Mouse (Mus musculus) yolk sac, embryonic 10.5 days (tissue): ENCODE data around the gene Paf1.
"Not testable (repeated sequence)": the region's sequence is repeated elsewhere in the genome, so short reads cannot be mapped to it uniquely, and the experiment has no call there.

ENCODE experiments used
- DNase-seq: peaks from one replicate; pipeline ENCODE4 v3.0.0-alpha.2; 2017; ENCODE audit warnings: low spot score

Gene Paf1

DNA sequence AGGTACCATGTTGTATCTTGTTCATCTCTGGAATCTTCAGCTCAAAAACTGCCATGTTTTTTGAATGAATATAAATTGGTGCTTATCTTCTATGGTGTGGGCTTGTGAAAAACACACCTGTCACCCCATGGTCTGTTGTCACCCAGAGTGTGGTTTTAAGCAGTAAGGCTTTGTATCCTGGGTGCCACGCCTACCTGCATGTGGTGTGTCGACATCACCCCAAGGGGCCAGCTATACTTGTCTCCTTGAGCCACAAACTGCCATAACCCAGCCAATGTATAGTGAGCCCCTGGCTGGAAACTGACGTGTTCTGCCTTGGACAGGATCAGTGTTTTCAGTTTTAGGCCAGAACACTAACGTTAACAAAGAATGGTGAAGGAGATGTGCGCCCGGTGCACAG is 8.6 kb upstream of the Paf1 start:
- no peak for DNase-seq

DNA sequence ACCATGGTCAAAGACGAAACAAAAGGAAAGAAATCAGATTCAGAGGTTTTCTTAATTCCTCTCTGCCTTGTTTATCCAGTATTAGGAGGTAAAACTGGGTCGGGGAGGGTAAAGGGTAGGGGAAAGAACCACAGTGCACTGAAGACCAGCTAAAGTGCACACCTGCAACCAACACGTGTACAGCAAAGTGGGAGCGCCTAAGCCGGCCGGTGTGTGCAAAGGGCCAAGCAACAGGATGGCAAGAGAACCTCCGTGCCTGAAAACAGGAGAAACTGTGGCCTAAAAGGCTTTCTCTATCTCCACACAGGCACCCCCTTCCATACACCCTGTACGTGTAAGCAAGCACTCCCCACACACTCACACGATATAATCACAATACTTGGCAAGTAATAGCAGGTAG is 7.6 kb upstream of the Paf1 start:
- DNase-seq: no peak

DNA sequence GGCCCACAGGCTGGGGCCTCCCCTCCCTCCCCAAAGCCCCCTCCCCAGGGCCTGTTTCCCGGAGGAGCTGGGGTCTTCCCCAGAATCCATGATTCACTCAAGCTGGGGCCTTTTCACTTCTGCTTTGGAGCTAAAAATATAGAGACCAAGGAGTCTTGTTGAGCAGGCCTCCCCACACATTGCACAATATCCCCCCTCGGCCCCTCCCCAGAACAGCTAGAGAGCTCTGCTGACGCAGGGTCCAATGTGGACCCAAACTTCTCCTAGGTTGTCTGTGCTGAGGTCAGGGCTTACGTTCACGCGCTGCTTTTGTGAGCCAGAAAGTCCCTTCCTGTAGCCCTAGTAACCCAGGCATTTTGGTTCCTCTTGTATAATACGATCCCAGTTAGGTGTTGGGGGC is 6.7 kb upstream of the Paf1 start:
- peak; percentile 61 for DNase-seq

DNA sequence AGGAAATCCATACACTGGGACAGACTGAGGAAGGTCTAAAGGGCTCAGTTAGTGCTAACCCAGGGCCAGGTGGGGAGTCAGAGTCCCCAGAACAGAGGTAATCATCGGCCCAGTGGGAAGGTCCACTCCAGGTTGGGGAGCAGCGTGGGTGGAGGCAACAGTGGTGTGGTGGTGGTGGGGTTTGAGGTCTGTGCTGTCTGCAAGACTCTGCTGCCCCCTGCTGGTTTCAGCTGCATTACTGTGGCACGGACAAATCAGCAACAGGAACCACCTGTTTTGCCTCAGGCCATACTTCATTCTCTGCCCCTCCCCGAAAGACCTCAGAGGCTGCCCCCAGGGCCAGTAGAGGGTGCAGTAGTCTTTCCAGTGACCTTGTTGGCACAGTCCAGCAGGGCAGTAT is 6.3 kb upstream of the Paf1 start:
- DNase-seq: peak; percentile 83

DNA sequence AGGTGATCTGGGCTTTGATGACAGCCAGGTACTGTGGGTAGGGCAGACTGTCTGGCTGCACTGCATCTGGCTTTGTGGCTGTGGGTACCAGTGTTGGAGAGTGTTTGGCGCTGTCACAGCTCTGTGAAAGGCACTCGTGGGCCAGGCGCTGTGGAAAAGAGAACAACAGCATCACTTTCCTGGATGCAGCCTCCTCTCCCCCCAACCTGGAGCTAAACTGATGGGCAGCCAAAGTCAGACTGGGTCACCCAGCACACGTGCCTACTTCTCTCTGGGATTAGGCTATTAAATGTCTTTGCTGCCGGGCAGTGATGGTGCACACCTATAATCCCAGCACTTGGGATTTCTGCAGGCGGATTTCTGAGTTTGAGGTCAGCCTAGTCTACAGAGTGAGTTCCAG is 5.9 kb upstream of the Paf1 start:
- DNase-seq: not testable (repeated sequence)

DNA sequence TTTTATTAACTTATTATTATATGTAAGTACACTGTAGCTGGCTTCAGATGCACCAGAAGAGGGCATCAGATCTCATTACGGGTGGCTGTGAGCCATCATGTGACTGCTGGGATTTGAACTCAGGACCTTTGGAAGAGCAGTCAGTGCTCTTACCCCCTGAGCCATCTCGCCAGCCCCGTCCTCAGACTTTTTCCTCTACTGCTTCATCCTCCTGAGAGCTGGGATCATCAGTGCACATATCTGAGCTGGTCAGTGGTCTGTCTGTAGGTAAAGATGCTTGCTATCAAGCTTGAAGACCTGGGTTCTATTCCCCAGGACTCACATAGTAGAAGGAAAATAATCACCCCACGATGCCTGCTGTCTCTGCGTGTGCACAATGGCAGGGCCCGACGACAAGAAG is 5.4 kb upstream of the Paf1 start:
- not testable (repeated sequence) for DNase-seq

DNA sequence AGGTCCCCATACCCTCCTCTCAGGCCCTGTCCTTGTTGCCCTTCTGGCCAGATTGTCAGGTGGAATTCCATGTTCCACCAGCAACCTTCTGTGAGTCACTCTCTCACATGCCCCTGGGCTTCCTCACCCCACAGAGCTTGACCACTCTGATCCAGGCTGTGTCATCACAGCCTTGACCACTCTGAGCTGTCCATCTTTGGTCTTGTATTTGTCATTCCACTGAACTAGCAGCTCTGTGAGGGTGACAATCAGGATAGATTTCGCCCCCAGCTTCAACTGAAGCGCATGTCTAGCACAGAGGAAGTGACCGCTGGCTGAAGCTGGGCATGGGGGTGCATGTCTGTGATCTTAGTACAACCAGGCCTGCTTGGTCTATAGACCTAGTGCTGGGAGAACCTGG is 2.4 kb upstream of the Paf1 start:
- no peak for DNase-seq

DNA sequence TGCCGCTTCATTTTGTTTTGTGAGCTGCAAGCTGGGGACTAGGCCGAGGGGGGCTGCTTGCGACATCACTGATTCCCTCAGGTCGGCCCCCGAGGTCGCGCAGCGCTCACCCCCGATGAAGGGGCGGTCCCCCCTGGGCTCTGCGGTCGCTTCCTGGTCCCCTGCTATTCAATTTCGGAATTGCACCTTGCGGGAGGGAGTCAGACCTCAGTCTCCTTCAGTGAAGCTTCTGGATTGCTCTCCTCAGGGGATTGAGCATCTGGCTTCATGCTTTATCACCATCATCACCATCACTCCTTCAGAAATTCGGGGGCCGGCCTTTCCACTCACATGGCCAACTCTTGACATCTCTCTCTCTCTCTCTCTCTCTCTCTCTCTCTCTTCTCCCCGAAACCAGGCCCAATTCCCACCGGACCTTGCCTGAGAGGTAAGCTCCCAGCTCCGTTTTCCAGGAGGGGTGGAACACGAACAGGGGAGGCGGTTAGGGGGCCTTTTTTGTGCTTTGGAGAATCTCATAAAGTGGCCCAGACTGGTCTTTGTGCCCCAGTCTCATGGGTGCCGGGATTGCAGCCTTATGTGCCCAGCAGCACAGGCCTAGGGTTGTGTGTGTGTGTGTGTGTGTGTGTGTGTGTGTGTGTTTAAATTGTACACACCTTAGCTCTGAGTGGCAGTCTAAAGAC is 661 bp downstream of the Paf1 start:
- DNase-seq: no peak

DNA sequence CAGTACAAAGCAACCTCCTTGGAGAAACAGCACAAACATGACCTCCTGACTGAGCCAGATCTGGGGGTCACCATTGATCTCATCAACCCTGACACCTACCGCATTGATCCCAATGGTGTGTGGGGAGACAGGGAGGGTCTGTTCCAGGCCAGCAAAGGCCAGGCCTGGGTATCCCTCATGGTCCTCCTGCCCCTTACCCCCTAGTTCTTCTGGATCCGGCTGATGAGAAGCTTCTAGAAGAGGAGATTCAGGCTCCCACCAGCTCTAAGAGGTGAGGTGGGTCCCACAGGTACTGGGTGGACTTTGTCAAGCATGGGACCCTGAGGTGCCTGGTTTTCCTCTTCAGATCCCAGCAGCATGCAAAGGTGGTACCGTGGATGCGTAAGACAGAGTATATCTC is 2.7 kb downstream of the Paf1 start:
- DNase-seq: no peak

DNA sequence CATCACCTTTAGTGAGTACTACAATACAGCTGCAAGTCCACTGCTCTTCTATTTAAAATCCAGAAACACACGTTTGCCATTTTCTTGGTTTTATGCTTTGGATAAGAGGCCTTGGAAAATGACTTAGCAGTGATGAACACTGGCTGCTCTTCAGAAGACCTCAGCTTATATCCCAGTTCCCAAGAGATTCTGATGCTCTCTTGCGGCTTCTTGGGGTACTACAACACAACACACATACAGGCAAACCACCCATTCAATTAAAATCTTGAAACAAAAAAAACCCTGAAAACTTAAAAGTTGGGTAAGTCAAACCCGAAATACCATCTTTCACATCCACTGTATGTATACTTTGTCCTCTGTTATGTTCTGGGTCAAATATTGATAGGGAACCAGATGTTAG is 5.2 kb downstream of the Paf1 start:
- no peak for DNase-seq

DNA sequence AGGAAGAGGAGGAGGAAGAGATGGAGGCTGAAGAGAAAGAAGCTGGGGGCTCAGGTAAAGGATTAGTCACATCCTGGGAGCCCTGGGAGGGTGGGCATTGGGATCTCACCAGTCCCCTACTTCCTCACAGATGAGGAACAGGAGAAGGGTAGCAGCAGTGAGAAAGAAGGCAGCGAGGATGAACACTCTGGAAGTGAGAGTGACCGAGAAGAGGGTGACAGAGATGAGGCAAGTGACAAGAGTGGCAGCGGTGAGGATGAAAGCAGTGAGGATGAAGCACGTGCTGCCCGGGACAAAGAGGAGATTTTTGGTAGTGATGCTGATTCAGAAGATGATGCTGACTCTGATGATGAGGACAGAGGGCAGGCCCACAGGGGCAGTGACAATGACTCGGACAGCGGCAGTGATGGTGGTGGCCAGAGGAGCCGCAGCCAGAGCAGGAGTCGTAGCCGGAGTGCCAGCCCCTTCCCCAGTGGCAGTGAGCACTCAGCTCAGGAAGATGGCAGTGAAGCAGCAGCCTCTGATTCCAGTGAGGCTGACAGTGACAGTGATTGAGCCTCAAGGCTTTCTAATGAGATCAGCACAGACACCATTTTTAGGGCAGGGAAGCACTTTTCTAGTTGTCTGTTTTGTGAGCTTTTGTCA is 6.1 kb downstream of the Paf1 start:
- DNase-seq: no peak

DNA sequence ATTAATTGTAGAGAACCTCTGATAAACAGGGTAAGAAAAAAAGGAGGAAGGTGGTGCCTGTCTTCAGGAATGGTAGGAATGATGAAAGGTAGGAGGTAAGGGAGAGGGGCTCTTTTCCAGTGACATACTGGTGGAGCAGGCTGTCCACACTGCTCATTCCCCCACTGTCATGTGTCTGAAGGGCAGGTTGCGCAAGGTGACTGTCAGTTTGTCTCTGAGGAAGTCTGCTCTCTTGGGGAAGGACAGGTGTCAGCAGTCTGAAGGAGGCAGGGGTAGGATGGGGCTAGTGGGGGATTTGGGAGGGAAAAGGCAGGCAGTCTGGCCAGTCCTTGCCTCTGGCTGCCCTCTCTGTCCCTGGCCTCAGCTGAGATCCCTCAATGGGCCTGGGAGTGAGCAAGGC is 8.3 kb downstream of the Paf1 start:
- DNase-seq: peak; percentile 77

DNA sequence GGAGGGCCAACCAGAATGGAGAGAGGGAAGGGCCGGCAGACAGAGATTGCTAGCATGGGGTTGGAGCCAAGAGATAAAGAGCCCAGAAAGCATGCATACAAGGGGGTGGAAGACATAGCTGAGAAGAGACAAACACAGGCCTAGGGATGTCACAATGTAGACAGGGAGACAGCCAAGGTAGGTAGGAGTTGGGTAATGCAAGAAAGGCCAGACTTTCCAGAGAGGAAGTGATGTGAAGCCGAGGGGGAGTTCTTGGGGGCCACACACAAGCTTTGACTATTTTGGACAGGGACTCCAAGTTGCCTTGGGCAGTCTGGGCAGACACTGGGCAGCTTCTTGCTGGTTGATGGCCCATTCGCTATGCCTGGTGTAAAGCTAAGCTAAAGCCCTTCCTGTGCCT is 9.2 kb downstream of the Paf1 start:
- DNase-seq: no peak

DNA sequence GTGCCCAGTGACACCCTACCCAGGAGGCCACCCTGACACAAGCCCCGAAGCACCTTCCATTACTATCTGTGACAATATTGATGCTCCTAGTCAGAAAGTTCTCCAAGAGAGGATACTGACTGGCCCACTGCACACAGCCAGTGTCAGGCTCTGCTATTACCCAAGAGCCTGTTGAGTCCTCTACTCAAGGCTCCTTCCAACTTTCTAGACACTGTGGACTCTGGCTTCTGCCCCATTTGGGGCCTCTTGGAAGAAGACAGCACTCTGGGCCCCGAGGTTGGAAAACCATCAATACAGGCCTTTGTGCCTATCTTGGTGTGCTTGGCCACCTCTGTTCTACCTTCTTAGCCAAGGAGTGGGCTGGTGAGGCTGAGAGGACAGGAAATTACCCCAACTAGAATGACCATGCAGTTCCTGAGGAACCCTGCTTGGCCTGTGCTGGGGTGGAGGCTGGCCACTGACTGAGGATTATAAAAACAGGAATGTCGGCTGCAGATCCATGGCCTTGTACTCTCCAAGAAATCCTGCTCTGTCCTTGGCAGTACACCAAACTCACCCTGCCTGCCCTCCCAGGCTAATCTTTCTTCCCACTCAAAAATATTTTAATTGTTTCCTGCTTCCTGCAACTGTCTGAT is 18.2 kb downstream of the Paf1 start:
- DNase-seq: no peak

DNA sequence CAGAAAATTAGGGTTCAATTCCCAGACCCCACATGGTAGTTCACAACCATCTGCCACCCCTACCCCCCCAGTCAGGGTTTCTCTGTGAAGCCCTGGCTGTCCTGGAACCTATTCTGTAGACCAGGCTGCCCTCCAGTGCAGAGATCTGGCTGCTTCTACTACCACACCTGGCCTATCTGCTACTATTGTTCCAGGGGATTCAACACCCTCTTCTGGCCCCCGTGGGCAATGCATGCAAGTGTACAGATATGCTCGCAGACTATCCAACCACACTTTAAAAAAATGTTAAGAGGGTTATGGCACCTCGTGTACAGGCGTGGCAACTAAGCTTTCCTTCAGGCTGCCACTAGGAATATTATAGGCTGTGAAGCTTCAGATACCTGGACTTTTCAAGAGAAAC is 20.1 kb downstream of the Paf1 start:
- no peak for DNase-seq

DNA sequence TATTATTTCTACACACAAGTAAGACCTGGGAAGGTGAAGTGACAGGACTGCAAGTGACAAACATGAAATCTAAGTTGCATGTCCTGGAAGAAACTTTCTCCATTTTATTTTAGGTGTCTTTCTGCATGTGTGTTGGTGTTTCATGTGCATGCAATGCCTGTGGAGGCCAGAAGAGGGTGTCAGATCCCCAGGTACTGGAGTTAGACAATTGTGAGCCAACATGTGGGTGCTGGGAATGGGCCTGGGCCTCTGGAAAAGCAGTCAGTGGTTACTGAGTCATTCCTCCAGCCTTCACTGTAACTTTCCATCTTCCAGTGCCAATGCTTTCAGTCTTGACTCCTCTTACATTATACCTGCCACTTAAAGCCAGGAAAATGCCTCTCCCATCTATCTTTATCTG is 24.6 kb downstream of the Paf1 start:
- DNase-seq: no peak

DNA sequence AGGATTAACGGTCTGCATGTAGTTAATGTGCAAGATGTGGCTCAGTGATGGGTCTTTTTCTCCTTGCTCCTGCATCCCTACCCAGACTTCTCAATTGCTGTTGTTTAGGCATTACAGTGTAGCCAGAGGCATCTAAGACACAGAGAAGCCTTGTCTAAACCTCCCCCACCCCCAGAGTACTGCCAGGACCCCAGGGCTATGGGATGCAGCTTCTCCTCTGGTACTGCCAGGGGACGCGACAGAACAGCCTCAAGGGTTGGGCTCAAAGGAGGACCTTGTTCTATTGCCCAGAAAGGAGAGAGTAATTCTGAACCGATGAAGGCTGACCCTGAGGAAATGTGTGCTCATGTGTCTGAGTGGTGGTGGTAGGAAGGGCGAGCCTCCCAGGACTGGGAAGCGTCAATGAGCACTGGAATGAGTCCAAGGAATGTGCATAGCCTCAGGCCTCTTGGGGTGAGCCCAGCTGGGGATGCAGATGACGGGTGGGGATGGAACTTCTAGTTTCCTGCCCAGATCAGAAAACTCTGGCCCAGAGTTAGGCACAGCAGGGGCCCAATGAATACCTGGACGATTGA is 25.4 kb downstream of the Paf1 start:
- DNase-seq: no peak

DNA sequence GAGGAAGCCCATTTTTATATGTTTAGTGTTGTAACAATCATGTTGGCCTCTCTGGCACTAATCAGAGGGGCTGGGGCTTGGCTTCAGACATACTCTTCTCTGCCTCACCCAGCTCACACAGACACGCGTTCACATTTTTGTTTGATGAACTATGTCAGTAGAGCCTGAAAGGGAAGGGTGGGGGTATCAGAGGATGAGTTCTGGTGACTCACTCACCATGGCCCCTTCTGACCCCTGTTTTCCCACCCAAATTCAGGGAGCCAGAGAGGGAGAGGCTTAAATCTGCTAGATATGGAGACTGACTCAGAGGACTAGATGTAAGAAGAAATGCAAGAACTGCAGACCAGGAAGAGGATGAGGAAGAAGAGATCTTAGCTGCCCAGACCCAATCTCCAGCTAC is 26.7 kb downstream of the Paf1 start:
- no peak for DNase-seq

DNA sequence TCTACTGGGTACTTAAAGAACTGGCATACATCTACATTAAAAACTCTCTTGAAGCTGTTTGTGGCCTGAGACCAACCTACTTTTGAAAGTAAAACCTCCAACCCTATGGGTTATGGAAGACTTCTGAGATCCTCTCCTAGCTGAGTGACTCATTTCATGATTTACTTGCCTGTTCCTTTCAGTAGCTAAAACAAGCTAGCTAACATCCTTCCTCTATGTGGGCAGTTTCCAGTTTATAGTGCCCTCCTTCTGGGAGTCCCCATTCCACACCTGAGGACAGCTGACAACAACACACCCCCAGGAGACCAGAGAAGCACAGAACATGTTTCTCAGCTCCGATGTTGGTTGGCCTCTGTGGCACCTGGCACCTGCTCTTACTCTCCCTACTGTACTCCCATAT is 30.3 kb downstream of the Paf1 start:
- DNase-seq: no peak

DNA sequence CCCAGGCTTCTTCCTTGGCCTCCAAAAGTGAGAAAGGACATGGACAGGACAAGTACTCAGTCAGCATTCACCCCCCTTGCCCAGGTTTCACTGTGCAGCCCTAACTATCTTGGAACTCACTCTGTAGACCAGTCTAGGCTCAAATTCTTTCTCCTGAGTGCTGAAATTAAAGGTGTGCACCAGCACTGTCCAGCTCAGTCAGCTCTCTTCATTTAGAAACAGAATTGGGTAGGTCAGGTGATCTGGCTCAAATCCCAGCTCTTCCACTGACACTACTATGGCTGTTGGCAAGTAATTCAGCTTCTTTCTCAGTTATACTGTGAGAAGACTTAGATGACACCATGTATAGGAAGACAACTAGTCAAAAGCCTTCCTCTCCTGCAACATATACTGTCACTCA is 35.0 kb downstream of the Paf1 start:
- no peak for DNase-seq

DNA sequence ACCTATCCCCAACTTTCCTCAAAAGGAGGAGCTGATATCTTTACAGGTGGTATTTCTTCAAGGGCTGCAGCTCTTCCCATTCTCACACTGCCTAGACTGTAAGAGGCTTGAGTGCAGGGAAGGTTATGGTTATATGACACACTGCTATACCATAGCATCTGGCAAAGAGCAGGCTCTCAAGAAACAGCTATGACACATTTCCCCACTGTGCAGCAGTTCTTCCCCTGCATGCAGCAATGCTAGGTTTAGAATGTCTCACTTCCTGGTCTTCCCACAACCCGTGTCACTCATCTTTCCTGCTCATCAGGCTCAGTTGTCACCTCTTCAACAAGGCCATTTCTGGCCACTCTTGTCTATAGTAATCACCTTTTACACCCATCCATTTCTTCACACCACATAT is 37.8 kb downstream of the Paf1 start:
- no peak for DNase-seq

DNA sequence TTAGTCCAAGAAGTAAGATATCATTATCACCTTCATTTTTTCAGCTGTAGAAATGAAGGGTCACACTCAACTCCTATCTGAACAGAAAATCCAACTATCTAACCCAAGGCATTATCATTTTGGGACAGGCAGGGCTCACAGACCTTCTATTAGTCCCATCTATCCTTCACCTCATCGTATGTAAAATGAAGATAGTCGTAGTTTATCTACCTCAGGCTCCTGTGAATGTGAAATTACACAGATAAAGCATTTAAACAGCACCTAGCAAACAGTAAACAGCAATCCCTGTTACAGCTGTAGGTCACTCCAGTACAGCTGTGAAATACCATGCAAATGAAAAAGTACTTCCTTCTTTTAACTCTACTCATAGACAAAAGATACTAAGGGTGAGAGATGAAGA is 39.5 kb downstream of the Paf1 start:
- DNase-seq: no peak

DNA sequence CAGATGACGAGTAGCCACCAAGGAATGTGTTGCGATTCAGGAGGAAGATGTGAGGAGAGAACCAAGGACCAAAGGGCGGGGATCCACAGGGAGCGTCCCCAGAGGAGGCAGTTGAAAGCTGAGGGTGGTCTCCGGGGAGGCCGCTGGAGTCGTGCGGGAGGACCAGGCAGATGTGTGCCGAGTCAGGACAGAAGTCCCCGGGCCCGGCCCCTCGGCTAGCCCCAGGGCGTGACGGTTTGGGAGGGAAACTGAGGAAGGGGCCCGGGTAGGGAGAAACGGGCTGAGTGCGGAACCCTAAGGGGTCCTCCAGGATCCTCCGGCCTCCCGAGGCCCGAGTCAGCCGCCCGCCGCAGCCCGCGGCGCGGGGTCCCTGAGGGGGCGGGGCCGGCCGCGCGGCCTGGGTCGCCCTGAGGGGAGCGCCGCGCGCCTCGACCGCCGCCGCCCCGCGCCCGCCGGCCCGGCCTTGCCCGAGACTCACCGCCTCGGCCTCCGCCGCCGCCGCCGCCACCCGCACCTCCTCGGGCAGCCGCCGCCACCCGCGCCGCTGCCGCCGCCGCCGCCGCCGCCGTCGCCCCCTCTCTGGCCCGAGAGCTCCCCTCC is 43.0 kb downstream of the Paf1 start:
- DNase-seq: peak; percentile 27
